Mouse (Mus musculus) cerebellum, adult 2 months (tissue): ENCODE data around the gene Hnf4a. TPM values are rescaled to one million over a fixed set of nuclear protein-coding genes. Genes with fewer than 3 reads are reported as not detected.

Experiments used
- DNase-seq, 2 experiments: peaks; one replicate each; pipeline ENCODE4 v3.0.0; 2021
- H3K27ac ChIP-seq: fragments of 200-500 bp; 2 replicates; pipeline ENCODE4 v1.5.1; 2012; ENCODE audit warnings: low read length, control low read depth, inconsistent platforms; ENCODE audit not compliant: insufficient read depth
- H3K27me3 ChIP-seq: fragments of 200-500 bp; 2 replicates; pipeline ENCODE4 v1.6.1; 2012; ENCODE audit warnings: inconsistent platforms, mild to moderate bottlenecking, low read length, moderate library complexity; ENCODE audit not compliant: control insufficient read depth, insufficient read depth
- H3K4me1 ChIP-seq: fragments of 200-500 bp; 2 replicates; pipeline ENCODE4 v1.6.1; 2011; ENCODE audit warnings: low read length; ENCODE audit not compliant: control insufficient read depth, insufficient read depth
- H3K4me3 ChIP-seq: fragments of 200-500 bp; replicated peaks from 2 replicates; pipeline ENCODE3; 2011; ENCODE audit warnings: mild to moderate bottlenecking, low read depth, low read length, control low read depth; ENCODE audit not compliant: insufficient read depth
- CTCF ChIP-seq: fragments of 200-500 bp; IDR thresholded peaks from 2 replicates; pipeline ENCODE4 v1.5.1; 2011; ENCODE audit warnings: low read depth, mild to moderate bottlenecking, control low read depth, low read length, moderate library complexity, borderline replicate concordance; ENCODE audit not compliant: insufficient read depth
- POLR2A ChIP-seq: fragments of 200-500 bp; IDR thresholded peaks from 2 replicates; pipeline ENCODE4 v1.6.1; 2011; ENCODE audit warnings: low read length, control low read depth, borderline replicate concordance; ENCODE audit not compliant: insufficient read depth
- WGBS: fragments of 180-500 bp; shearing (Covaris S2); methylation state at CpG from one replicate; pipeline ENCODE4 v1.1.7; 2018; 5-methylcytosine and 5-hydroxymethylcytosine counted together
- polyA plus RNA-seq: library from polyadenylated mRNA; depleted of rRNA; stranded (reverse); fragments of >200 nt; gene quantifications from 2 replicates; pipeline ENCODE4 v1.2.3, GENCODE M21; 2012

Gene Hnf4a
- polyA plus RNA-seq, 1 experiment = 0.03 TPM

- Histone ChIP-seq H3K27me3 (no peaks in the 10 kb centered on the region), H3K27ac (no peak overlapping the region), H3K4me3 (no peak overlapping the region), H3K4me1 (no peaks in the 10 kb centered on the region; the same call in 1 of the 2 replicates)
- TF ChIP-seq POLR2A = no peak
- TF ChIP-seq CTCF = no peak
- DNase-seq = no peak
- WGBS = 89% methylated on average over 10 of the region's 10 CpGs
Measured at GRCm38 (mm10) chr2:163542674-163543073, 36.1 kb downstream of the Hnf4a start.

- TF ChIP-seq POLR2A (no peak), CTCF (no peak)
- Histone ChIP-seq H3K4me1 (no peaks in the 10 kb centered on the region; the same call in 1 of the 2 replicates), H3K27ac (no peak overlapping the region), H3K4me3 (no peak overlapping the region), H3K27me3 (no peaks in the 10 kb centered on the region)
- DNase-seq = no peak
- 79% methylated on average over 14 of the region's 14 CpGs for WGBS
Measured at GRCm38 (mm10) chr2:163546623-163547318, 40.2 kb downstream of the Hnf4a start.

GRCm38 (mm10) chr2:163548822-163549221 is 42.2 kb downstream of the Hnf4a start:
- H3K4me3 ChIP-seq = no peak overlapping the region
- WGBS = 55% methylated on average over 6 of the region's 6 CpGs
- H3K4me1 ChIP-seq = no peaks in the 10 kb centered on the region; the same call in 1 of the 2 replicates
- no peaks in the 10 kb centered on the region for H3K27me3 ChIP-seq
- no peak for DNase-seq
- no peak overlapping the region for H3K27ac ChIP-seq
- TF ChIP-seq POLR2A (no peak), CTCF (no peak)

- 16% methylated on average over 6 of the region's 6 CpGs for WGBS
- H3K4me3 ChIP-seq = no peak overlapping the region
- no peak overlapping the region for H3K27ac ChIP-seq
- no peaks in the 10 kb centered on the region for H3K27me3 ChIP-seq
- no peak for DNase-seq
- no peak for TF ChIP-seq POLR2A
- no peak for TF ChIP-seq CTCF
- no peaks in the 10 kb centered on the region; the same call in 1 of the 2 replicates for H3K4me1 ChIP-seq
Measured at GRCm38 (mm10) chr2:163549786-163550185, 43.2 kb downstream of the Hnf4a start.

GRCm38 (mm10) chr2:163552518-163552929 is 45.9 kb downstream of the Hnf4a start:
- Histone ChIP-seq H3K4me3 (no peak overlapping the region), H3K4me1 (no peaks in the 10 kb centered on the region), H3K27ac (no peak overlapping the region), H3K27me3 (no peaks in the 10 kb centered on the region)
- no peak for DNase-seq
- 94% methylated on average over 8 of the region's 8 CpGs for WGBS
- TF ChIP-seq POLR2A (no peak), CTCF (no peak)

- Histone ChIP-seq H3K27ac (no peak overlapping the region), H3K4me3 (no peak overlapping the region), H3K27me3 (no peaks in the 10 kb centered on the region), H3K4me1 (no peaks in the 10 kb centered on the region)
- TF ChIP-seq CTCF (no peak), POLR2A (no peak)
- 80% methylated on average over 4 of the region's 4 CpGs for WGBS
- DNase-seq = no peak
Measured at GRCm38 (mm10) chr2:163554425-163554982, 47.9 kb downstream of the Hnf4a start.

- H3K27me3 ChIP-seq = no peaks in the 10 kb centered on the region
- 49% methylated on average over 6 of the region's 6 CpGs for WGBS
- H3K4me1 ChIP-seq = no peaks in the 10 kb centered on the region
- no peak for DNase-seq
- no peak overlapping the region for H3K4me3 ChIP-seq
- TF ChIP-seq POLR2A (no peak), CTCF (no peak)
- H3K27ac ChIP-seq = no peak overlapping the region
Measured at GRCm38 (mm10) chr2:163554996-163555395, 48.4 kb downstream of the Hnf4a start.

GRCm38 (mm10) chr2:163555417-163555816 is 48.8 kb downstream of the Hnf4a start:
- TF ChIP-seq POLR2A = no peak
- TF ChIP-seq CTCF = no peak
- Histone ChIP-seq H3K27ac (no peak overlapping the region), H3K4me1 (no peaks in the 10 kb centered on the region), H3K4me3 (no peak overlapping the region), H3K27me3 (no peaks in the 10 kb centered on the region)
- WGBS = 64% methylated on average over 13 of the region's 13 CpGs
- no peak for DNase-seq
